Mouse (Mus musculus): ENCODE data around the gene Prkar2b. TPM values are rescaled to one million over a fixed set of nuclear protein-coding genes. Genes with fewer than 3 reads are reported as not detected.

The Prkar2b gene
- 10 to 100 TPM; 69.7 to 77.9 (median 77.6) TPM for total RNA-seq (2022)

DNA sequence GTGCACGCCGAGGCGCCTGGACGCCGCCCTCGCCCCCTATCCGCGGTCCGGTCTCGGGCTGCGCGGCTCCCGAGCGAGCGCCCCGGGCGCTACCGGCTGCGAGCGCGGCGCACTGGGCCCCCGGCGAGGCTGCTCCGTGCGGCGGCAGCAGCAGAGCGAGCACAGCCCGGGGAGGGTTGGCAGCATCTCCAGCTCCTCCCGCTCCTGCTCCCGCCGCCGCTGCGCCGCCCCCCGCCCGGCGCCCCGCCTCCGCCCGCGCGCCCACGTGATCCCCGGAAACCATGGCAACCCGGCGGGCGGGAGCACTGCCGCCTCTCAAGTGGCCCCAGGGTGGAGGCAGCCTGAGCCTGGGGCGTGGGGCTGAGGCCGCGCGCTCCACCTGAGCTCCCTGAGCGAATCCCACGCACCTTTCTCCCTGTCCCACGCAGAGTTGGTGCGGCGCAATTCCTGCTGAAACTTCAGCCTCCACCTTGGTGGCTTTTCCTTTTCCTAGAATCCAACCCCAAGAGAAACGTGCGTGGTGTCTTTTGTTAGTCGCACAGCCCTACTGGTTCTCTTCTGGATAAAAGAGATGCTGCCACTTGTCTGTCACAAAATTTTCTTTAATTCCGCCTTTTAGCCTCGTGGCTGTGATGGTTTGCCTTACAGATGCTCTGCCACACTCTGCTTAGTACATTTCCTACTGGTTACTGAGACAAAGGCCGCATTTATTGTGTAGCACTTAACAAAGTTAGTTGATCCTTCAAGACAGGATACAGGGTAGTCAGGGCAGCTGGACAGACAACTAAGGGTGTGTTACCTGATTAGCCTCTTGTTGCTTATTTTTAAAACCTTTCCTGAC lies at the start of gene Prkar2b:
Prkar2b (minus strand) TSS at position 207 of the 841 bp plus-strand sequence.
- DNase-seq (ENCODE audit: low spot score in 2 of 2): peak; percentile 82 to 91

DNA sequence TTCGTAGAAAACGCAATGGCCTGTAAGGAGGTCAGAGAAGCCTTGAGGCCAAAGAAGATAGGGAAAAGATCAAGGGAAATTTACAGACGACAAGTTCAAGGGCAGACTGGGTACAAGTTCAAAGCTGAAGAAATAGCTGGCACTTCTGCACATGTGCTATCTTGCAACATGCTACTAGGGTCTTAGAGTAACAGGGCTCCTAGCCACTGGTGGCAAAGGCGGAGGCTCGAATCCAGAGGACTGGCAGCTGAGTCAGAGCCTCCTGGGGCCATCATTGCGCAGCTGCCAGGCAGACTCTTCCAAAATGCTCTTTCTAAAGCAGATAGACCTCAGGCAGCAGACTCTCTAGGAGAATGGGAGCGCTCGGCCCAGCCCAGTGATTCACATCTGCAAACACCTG lies 48.1 kb upstream of the Prkar2b start:
- DNase-seq (ENCODE audit: low spot score in 2 of 2): no peak

DNA sequence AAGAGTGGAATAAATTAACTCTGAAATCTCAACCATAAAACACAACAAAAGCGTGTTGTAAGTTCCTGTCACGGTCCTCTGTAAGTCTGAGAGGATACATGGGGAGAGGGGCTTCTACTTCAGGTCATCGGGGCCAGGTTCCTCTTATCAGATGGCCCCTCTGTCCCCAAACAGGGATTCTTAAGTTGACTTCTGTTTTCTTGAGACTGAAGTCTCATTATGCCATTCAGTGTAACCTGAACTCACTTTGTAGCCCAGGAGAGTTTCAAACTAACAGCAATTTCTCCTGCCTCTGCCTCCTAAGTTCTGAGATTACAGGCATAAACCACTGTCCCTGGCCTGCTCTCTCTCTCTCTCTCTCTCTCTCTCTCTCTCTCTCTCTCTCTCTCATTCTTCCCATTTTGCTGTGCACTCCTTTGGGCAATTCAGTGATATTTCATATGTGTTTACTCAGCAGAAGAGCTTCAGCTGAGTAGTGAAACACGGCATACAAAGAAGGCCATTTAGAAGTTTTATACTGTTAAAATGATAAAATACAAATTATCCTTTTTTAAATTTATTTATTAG lies 43.9 kb upstream of the Prkar2b start:
- DNase-seq (ENCODE audit: low spot score in 2 of 2): no peak

DNA sequence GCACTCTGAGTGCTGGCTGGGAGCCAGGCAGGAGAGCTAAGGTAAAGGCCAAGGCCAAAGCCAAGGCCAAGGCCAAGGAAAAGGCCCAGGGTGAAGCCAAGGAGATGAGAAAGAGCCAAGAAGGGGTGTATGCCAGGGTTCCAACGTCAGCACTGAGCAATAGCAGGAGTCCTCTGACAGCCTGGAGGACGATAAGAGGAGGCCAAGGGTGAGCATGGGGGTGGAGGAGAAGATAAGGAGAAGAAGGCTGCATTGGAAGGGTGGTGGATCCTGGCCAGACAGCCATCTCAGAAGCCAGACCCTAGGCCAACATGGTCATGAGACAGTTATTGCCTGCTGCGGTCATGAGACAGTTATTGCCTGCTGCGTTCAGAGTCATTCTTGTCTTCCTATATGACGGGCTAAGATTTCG lies 43.4 kb upstream of the Prkar2b start:
- no peak for DNase-seq (ENCODE audit: low spot score in 2 of 2)

DNA sequence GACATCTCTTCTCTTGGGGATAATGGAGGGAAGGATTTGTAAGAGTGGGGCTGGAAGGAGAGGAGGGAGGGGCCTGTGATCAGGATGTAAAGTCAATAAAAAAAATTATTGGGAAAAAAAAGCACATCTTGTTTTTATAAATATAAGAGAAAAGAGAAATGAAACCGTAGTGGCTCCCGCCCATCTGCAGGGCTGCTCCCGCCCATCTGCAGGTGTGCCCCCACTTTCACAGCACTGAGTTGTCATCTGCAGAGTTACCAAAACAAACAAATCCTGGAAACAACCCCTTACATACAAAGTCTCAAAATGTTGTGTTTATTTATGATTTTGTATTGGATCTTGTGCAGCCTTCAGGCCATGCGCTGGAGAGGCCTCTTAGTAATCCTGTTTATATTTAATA lies 40.2 kb upstream of the Prkar2b start:
- no peak for DNase-seq (ENCODE audit: low spot score in 2 of 2)

DNA sequence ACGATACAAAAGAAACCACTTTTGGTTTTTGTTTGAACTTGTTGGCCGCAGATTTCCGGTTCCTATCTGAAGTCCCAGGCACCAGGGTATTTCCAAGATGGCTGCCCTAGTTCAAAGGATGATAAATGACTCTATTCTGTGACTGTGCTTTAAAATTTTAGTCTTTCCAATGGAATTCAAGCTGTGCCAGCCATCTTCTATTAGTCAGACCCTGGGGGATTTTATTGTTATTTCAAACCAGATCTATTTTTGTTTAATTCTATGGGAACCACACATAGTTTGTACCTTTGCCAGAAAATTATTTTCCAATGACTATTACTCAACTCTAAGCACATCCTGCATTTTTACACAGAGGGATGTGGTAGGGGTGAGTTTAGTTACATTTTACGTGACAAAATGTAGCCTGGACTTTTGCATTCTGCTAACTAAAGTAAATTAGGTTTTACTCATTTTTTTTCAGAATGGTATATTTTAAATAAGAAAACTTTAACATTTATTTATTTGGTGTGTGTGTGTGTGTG lies 38.6 kb upstream of the Prkar2b start:
- no peak for DNase-seq (ENCODE audit: low spot score in 2 of 2)

DNA sequence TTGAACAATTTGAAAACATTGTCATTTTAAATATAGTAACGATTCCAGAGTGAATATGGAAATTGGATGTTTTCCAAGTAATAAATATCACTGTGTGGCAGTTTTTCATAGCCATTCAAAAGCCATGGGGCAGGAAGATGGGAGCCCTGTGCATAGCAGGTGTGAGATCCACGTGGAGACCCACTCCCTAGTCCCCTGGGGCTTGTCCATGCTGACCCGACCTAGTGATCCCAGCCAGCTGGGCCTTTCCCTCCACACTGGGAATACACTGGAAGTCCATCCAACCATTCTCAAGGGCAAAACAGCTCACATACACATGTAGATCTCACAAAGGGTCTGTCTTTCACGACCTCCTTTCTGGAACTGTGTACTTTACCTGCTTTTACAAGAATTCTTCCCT lies 37.5 kb upstream of the Prkar2b start:
- no peak for DNase-seq (ENCODE audit: low spot score in 2 of 2)

DNA sequence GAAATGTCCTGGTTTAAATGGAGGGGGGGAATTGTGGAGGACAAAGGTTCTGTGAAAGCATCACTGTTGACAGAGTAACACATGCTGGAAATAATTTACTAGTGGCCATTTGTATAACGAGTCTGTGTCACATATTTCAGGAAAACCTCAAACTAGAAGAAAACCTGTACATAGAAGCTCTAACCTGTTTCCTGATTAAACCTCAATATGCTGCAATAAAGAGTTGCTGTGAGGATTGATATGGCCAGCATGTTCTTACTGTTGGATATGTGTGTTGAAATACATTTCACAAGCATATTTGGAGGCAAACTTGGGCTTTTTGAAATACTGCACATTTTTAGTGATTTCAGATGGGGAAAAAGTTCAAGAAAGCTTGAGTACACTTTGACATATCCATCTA lies 36.0 kb upstream of the Prkar2b start:
- no peak for DNase-seq (ENCODE audit: low spot score in 2 of 2)

DNA sequence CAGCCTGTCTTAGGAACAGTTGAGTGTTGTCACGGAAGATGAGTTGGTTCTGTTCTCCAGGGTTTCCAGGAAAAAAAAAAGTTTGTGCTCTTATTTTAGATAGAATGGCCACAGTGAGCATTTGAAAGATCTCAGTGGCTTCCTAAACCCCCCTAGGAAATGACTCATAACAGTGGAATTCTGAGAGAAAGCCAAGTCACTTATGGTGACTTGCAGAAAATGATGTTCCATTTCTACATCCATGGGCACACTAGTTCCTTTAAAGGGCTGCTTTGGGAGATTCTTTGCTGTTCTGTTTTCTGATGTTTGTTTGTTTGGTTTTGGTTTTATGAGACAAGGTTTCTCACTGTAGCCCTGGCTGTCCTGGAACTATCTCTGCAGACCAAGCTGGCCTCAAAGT lies 34.1 kb upstream of the Prkar2b start:
- no peak for DNase-seq (ENCODE audit: low spot score in 2 of 2)

DNA sequence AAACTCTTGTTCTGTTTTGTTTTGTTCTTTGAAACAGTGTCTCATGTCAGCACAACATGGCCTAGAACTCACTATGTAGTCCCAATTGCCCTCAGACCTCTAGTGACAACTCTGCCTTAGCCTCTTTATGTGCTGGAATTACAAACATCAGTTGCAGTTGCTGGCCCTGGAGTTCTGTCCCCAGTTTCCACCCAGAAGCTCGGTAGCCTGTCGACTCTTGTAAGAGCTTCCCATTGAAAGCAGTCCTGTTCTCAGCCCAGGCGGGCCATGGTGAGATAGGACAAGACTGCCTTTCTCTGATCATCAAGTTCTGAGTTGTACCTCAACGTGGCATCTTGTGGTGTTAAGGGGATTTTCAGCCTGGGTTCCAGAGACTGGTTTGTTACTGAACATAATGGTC lies 31.4 kb upstream of the Prkar2b start:
- no peak for DNase-seq (ENCODE audit: low spot score in 2 of 2)

DNA sequence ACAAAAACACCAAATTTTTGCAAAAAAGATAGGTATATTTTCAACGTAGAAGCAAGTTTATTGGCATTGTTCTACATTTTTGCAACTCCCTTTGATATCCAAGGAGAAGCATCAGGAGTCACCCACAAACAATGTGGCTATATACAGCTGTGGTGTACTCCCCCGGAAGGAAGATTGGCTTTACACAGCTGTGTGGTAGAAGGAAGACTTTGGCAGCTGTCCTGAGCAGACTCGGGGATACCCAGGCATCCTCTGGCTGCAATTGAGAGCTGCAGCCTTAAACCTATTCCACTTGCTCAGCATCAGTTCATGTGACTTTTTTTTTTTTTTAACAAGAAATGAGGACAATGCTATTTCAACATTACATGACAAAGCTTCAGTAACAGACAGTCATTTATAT lies 27.5 kb upstream of the Prkar2b start:
- no peak for DNase-seq (ENCODE audit: low spot score in 2 of 2)

DNA sequence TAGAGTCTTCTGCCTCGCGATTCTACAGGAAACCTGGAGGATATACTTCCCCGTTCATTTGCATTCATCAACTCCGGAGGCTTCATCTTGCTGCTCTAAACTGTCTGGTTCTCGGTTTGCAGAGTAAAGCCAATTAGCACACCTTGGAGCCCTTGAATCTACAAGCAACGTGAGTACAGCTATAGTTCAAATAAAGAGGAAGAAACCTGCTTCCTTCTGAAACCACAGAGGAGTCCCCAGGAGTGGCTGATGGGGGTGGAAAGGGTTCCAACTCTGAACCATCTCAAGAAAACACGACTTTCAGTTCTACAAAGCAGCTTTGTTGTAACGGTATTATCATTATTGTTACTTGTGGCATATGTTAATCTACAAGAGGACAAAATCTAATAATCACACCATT lies 26.2 kb upstream of the Prkar2b start:
- DNase-seq (ENCODE audit: low spot score in 2 of 2): no peak

DNA sequence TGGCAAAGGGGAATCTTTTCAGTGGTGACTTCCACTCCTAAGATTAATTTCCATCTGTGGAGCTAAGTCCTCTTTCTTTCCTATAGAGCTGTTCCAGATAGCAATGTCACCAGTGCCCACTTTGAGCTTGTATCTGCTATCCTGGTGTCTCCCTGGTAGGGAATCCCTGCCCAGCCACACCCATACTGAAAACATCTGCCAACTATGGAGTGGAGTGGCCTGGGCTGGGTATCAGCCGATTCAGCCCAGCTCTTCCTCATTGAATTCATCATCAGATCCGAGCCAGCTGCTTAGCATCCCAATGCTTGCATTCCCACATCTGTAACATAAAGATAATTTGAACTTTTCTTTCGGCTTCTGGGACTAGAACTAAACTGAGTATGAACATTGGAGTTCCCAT lies 25.8 kb upstream of the Prkar2b start:
- no peak for DNase-seq (ENCODE audit: low spot score in 2 of 2)

DNA sequence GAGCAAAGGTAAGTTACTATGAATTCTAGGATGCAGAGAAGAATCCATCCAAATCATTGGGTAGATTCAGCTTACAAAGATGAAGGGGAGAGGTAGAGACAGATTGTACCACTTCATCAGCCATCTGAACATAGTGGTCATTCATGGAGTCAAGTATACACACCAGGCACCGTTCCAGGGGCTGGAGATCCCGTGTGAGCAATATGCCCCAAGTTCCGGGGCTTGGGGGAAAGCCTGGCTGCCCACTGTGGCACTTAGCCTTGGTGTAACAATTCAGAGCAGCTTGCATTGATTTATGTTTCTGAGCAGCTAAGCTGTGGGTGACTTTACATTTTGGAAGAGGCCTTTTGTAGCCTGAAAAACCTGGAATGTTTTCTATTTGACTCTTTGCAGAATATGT lies 24.8 kb upstream of the Prkar2b start:
- no peak for DNase-seq (ENCODE audit: low spot score in 2 of 2)

DNA sequence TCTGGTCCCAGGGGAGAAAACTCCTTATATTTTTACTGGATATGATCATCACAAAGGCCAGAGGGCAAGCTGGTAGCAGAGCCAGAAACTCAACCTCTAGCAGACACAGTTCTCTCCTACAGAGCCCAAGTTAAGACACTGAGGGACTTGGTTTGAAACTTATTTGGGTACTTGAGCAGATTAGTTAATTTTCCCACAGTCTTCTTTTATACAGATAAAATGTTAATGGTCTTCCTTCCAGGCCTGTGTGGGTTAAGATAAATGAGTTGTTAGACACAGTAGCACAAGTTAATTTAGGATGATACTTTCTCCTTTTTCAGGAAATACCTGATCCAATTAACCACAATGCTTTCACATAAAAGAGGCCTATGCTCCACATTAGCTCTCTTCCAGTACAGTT lies 24.1 kb upstream of the Prkar2b start:
- DNase-seq (ENCODE audit: low spot score in 2 of 2): no peak

DNA sequence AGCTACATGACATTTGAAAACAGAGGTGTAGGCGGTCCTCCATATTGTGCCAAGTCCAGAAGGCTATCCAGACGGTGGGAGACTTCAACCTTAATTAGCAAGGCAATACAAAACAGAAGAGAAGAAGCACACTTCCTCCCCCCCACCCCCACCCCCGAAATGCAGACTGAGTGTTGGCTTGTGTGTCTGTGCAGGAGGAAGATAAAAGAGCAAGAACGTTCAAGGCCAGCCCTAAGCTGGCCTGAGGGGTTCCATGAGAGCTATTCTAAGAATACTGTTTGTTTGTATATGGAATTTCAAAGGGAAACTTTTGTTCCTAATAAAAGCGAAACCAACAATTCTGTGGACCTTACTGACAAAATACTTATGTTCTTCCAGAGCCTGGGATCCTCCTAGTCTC lies 23.5 kb upstream of the Prkar2b start:
- no peak for DNase-seq (ENCODE audit: low spot score in 2 of 2)

DNA sequence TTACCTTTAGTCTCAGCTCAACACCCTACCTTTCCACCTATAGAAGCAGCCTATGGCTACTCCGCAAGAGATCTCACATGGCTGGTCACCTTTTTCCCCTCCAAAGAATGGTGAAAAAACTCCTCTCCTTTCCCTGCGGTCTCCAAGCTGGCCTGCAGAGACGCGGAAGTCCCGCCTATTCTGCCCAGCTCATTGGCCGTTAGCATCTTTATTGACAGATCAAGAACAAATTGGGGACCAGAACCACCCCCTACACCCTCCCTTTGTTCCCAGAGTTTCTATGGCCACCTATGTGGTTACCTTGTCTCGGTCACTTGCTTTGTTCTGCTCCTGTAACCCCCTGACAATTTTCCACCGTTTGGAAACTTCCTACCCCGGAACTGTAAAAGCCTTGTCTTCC lies 19.6 kb upstream of the Prkar2b start:
- no peak for DNase-seq (ENCODE audit: low spot score in 2 of 2)

DNA sequence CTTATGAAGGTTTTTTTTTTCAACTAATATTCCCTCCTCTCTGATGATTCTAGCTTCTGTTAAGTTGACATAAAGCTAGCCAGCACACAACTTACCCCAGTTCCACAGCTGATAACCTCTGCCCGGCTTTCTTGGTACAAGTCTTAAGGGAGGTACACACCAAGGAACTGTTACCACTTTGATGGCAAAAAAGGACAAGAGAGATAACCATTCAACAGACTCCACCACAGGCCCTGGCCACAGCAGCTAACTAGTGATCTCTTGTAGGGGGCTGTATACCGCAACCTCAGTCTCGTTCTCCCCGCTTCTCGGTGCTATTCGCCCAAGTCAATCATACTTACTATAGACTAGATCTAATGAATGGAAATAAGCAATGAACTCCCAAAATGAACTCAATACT lies 16.3 kb upstream of the Prkar2b start:
- DNase-seq (ENCODE audit: low spot score in 2 of 2): no peak

DNA sequence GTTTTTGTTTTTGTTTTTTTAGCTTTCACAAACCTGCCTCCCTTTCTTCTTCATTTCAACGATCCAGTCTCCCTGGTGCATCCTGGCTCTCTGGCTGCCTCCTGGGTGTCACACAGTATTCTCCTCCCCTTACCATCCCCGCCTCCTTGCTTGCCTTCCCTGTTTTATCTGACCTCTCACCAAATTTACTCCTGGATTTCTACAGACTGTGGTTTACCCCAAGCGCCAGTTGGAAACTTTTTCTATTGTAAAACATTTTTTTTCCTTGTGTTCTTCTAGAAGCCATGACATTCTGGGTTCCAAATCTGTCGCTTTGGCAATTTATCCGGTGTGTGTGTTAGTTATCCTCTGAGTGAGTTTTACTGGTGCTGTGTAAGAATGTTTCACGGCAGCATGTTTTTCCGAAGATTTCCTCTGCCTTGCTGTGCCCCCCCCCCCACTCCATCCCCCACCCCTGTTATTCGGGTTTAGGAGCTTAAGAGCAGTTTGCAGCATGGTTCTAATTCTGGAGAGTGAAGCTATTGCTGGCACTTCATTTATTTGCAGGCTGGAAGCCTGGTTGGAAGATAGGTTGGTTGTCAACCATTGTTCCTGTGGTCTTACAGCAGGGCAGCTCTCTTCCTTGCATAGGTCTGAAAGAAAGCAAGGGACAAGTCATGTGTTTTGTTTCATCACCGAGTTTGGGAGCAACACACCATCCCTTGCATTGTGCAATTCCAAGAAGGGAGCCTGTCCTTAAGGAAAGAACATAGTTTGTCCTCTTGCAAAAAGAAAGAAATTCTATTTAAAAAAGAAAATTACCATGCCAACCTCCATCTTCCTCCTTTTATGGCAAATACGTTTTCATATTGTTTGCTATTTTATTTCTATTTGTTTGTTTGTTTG lies 15.0 kb upstream of the Prkar2b start:
- no peak for DNase-seq (ENCODE audit: low spot score in 2 of 2)

DNA sequence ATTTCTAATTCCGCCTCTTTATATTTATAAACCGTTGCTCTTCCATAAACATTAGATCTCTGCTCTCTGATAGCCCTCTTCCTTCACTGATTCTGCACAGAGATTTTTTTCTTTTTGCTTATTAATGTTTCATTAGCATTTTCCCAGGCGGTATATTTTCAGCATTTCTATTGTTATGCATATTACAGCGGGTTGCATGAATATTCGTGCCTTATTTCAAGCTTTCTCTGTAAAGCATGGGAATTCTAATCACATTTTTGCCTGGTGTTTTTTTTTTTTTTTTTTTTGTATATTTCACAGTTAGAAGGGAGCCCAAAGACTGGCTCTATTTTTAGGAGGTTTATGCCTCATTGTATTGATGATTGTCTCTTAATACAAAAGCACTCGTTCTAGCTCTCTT lies 13.2 kb upstream of the Prkar2b start:
- no peak for DNase-seq (ENCODE audit: low spot score in 2 of 2)

DNA sequence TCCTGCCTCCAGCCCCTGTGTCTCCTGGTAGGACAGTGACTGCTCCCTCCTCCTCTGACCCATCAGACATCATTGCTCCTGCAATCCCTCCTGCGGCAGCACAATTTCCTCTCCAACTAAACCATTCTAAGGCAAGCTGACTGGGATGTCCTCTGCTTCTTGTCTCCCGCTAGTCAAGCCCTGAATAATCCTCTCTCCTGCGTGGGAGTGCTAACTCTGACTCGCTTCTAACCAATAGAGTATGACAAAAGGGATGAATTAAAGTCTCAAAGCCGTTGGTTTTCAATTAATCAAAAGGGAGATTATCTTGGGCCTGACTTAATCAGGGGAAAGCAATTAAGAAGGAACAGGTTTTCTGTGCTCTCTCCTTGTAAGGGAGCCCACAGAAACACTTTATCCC lies 4.9 kb upstream of the Prkar2b start:
- DNase-seq (ENCODE audit: low spot score in 2 of 2): no peak
